Mouse (Mus musculus) c-Kit-negative CD71-positive TER-119-positive erythroid progenitor cells, embryonic 14.5 days (primary cell): ENCODE measurements around the gene Prkcz.
A peak's percentile ranks its signal among the peaks of the same experiment; 100 is the strongest.
"Not testable (repeated sequence)": the region's sequence is repeated elsewhere in the genome, so short reads cannot be mapped to it uniquely, and the experiment has no call there.

ENCODE experiments used
- DNase-seq: peaks from one replicate; pipeline ENCODE4 v3.0.0-alpha.2; 2013; ENCODE audit warnings: low read depth, low spot score

Prkcz gene

DNA sequence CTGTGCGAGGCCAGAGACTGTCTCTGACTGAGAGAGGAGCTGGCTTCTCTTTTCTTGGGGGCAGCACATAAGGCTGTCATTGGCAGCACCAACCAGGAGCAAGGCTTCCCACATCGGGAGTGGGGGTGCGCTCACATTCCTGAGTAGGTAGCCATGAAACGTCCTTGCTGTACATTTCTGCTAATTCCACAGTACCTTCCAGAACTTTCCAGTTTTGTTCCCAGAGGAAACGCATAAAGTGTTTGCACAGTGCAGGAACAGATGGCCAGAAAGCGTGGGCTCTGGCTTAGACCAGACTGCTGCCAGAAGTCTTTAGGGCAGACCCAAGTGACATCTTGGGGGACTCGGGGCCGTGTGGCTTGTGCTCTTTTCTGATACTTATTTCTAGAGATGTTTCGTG is 77.6 kb downstream of the Prkcz start:
- no peak for DNase-seq

GRCm38 (mm10) chr4:155283001-155283503 is 78.1 kb downstream of the Prkcz start:
- DNase-seq: no peak

DNA sequence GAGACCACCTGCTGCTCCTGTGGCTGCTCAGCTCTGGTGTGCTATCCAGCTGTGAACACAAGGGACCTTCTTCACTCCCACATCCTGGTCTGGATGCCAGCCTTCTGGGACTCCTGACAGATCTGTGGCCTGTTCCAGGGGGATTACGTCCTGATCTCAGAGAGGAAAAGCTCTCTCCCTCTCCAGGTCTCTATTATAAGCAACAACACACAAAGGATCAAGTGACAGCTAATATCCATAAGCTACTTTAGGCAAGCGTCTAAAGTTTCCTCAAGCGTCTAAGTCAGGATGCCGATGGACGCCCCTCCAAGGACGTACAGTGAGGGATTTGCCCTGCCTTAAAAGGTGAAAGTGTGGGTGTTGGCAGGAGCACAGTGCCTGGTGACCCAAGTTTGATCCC is 78.9 kb downstream of the Prkcz start:
- no peak for DNase-seq

GRCm38 (mm10) chr4:155281652-155282051 is 79.5 kb downstream of the Prkcz start:
- no peak for DNase-seq

- DNase-seq: no peak
These were observed 79.9 kb downstream of the Prkcz start for GRCm38 (mm10) chr4:155281227-155281626.

GRCm38 (mm10) chr4:155280768-155281121 is 80.4 kb downstream of the Prkcz start:
- DNase-seq: no peak

- no peak for DNase-seq
These were observed 81.0 kb downstream of the Prkcz start for GRCm38 (mm10) chr4:155279926-155280767.

- DNase-seq: no peak
These were observed 82.1 kb downstream of the Prkcz start for GRCm38 (mm10) chr4:155279054-155279453.

GRCm38 (mm10) chr4:155277963-155278362 is 83.2 kb downstream of the Prkcz start:
- no peak for DNase-seq

DNA sequence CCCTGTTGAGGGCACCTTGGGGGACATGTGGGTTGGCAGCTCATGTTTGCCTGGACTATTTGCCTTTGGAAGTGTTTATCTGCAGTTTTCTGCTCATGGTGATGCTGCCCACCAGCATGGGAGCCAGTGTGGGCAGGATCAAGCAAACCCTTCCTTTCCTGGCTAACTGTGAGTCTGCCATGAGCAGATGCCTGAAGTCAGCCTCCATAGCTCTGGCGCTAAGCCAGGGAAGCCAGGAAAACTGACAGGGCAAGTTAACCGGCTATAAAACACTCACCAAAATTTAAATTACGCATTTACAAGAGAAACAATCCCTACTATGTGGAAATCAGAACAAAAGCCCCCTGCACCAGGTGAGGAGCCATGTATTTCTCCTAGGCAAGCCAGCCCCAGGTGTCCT is 86.3 kb downstream of the Prkcz start:
- no peak for DNase-seq

GRCm38 (mm10) chr4:155274451-155274850 is 86.7 kb downstream of the Prkcz start:
- DNase-seq: no peak

- no peak for DNase-seq
These were observed 92.8 kb downstream of the Prkcz start for GRCm38 (mm10) chr4:155268382-155268781.

GRCm38 (mm10) chr4:155267639-155268175 is 93.5 kb downstream of the Prkcz start:
- DNase-seq: no peak

DNA sequence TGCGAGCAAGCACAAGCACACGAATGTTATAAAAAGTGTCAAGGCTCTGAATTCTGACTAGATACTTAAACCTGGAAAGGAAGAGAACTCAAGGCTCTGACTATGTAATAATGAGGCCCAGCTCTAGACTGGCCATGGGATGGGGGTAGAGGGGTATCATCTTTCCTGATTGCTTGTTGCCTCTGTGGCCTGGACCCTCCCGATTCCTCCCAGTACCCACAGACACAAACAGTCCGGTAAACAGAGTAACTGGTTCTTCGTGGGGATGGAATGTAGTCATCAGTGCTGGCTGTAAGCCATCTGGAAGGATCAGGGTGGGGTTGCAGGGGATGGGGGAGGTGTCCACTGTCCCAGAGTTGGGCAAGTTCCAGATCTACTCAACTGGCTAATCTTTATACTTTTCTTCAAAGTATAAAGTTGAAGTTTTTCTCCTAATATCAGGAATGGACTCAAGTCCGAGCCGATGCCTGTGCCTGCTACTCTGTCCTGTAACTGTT is 94.1 kb downstream of the Prkcz start:
- DNase-seq: no peak

DNA sequence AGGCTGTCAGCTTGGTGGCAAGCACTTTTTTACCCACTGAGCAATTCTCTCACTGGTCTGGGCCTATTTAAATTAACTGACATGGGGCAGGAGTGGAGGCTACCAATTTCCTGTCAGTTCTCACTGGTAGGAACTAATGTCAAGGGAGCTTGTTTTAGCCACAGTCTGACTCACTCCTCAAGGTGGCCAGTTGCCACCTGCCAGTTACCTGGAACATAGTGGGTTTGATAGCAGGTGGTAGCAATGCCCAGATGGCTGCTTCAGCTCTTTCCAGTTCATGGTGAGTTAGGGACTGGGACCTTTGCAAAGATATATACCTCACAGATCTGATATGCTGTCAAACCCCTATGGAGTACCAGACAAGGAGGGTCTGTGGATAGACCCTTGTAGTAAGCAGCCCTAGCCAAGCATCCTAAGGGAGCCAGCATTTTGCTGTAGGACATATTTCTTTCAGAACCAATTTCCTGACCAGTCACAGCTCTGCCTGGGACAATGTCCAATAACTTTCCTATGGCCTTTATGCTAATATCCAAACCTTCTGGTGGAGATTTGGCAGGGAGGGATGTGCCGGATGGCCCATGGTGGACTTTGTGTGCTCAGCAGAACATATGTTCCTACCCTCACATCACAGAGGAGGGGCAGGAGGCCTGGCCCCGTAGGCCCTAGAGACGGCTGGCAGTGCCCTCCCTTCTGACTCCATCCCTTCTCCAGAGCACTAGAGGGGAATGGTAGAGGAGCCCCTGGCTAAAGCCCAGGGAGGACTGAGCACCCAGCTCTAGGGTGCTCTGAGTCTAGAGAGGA is 96.4 kb downstream of the Prkcz start:
- DNase-seq: no peak

DNA sequence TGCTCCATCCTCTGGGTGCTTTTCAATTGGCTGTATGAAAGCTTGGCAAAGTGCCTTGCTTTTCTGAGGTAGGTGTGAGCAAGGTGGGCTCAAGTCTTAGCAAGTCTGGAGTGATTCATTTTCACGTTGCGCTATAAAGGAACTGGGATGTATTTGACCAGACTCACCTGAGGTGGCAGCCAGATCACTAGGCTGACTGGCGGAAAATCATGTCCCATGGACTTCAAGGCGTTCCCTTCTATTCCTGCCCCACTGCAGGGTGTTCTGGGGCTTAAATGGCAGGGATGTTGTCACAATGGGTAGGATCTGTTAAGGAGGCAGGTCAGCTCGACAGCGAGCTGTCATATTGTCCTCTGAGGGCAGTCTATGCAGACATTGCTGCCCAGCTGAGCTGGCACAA is 108.9 kb downstream of the Prkcz start:
- no peak for DNase-seq

DNA sequence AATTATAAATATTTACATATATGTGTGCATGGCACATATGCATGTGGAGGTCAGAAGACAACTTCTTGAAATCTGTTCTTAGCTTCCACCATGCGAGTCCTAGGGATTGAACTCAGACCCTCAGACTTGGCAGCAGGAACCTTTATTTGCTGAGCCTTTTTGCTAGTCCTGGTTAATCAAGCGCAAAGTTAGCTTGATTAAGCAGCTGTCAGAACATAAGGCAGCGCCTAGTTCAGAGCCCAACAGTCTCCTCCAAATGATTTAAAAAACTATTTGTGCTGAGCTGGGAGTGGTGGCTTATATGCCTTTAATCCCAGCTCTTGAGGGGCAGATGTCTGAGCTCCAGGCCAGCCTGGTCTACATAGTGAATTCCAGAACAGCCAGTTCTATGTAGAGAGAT is 110.0 kb downstream of the Prkcz start:
- DNase-seq: no peak

GRCm38 (mm10) chr4:155250361-155251117 is 110.6 kb downstream of the Prkcz start:
- no peak for DNase-seq

GRCm38 (mm10) chr4:155249648-155250351 is 111.4 kb downstream of the Prkcz start, which contains the start of gene Faap20:
Gene Faap20, plus strand, starts transcription at chr4:155249802.
- no peak for DNase-seq

DNA sequence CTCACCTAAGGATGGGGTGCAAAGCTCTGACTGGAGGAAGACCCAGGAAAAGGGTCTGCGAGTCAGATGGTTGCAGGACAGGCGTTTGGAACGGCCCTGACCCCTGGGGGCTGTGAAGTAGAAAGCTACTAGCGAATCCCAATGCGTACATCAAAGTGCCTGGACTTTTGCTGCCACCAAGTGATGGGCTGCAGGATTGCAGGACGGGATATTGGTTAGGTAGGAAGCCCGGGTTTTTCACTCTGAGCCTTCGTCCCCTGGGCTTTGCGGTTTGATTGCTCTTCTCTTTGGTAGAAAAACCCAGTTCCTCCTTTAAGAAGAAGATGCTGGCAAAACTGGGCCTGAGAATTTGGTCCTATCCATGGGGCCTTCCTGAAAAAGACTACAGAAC is 111.9 kb downstream of the Prkcz start:
- peak; percentile 50 for DNase-seq

GRCm38 (mm10) chr4:155248054-155248453 is 113.1 kb downstream of the Prkcz start:
- not testable (repeated sequence) for DNase-seq
